Mouse (Mus musculus) retina, adult 2 months (tissue): ENCODE results near the gene Saxo1.
A peak's percentile ranks its signal among the peaks of the same experiment; 100 is the strongest.

ENCODE experiments used
- DNase-seq: peaks from one replicate; pipeline ENCODE4 v3.0.0-alpha.2; 2012; ENCODE audit warnings: low read depth, low spot score

The Saxo1 gene

DNA sequence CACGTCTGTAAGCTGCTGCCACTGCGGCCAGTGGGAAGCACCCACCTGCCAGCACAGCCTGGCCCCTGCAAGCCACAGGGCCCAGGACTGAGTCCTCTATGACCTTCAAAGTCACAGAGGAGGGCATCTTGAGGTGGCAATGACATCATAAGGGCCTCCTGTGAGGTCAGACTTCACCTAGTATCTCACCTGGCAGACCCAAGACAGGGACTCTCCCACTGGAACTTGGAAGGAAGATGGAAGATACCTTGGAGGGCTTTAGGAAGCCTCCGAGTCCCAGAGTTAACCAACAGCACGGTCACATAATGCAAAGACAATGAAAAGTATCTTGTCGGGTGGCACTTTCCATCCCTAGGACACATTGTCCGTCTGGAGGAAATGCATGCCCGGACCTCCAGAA lies at the start of gene Saxo1:
Saxo1 (minus strand) TSS at position 101 of the 400 bp plus-strand sequence.
- no peak for DNase-seq

DNA sequence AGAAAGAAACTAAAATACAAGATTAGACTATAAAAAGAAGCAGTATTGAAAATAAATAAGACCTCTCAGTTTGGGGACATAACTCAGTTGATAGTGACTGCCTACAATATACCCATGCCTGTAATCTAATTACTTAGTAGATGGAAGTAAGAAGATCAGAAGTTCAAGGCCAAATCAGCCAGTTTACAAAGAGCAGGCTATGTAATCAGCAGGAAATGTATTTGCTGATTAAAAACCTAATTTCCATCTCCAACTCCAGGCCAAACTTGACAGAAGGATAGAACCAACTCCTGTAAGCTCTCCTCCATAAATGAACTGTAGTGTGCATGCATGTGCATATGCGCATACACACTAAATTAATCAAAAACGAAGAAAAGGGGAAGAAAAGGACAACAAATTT lies 33.2 kb upstream of the Saxo1 start:
- no peak for DNase-seq

DNA sequence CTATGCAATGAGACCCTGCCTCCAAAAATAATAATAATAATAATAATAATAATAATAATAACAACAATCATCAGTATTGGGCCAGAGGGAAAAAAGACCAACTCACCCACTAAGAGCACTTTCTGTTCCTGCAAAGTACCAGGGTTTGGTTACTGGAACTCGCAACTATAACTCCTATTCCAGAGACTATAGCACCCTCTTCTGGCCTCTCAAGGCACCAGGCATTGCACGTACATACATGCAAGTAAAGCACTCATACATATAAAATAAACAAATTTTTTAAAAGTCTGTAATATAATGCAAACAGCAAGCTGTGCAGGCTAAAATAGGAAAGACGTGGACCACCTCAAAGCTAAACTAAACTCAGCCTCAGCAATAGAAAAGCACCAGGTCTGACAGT lies 30.1 kb upstream of the Saxo1 start:
- no peak for DNase-seq

DNA sequence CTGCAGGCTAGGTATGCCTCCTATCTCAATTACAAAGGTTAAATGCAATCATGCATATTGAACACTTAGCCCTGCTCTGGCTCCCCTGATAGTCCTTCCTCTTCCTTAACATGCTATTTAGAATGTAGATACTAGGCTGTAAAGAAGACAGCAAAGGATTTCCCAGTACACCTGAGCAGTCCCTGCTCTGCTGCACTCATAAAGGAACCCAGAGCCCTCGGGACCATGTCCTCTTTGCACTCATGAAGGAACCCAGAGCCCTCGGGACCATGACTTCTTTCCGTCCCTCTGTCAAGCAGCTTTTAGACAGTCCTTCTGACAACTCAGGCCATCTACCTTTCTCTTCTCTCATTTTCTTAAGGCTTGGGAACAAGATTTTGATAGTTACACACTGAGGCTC lies 22.5 kb upstream of the Saxo1 start:
- no peak for DNase-seq

DNA sequence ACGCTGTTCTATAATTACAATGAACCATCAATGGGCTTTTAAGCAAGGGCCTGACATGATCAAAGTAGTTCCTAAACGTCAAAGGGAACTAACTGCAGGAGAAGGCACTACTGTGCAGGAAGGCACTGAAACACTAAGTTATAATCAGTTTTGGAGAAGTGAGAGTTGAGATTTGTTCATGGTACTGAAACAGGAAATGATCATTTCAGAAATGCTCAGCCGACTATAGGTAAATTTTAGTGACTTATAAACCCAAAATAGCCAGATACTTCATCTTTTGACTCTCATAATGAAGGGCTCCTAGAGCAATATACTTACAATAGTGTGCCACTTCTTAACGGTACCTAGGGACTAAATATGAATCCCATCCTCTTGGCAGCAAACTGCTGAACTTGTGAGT lies 21.9 kb upstream of the Saxo1 start:
- DNase-seq = no peak

DNA sequence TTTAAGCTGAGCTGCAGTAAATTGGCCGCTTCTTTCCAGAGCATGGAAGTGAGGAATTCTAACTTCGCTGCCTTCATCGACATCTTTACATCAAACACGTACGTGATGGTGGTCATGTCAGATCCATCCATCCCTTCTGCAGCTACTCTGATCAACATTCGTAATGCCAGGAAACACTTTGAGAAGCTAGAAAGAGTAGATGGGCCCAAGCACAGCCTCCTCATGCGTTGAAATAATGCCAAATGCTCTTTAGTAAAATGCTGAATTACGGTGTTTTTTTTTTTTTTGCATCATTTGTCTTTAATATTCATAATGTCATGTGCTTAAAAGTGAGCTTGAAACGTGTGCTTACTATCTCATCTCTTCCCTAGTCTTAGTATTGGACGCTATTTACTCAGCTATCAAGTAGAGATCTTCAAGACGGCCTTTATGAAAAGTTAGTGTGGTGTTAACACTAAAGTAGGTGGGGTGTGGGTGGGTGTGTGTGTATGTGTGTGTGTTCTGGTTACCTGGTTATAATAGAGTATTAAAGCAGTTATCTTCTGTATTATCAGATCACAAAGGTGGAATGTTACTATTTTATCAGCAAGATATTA lies 18.6 kb upstream of the Saxo1 start:
- no peak for DNase-seq

DNA sequence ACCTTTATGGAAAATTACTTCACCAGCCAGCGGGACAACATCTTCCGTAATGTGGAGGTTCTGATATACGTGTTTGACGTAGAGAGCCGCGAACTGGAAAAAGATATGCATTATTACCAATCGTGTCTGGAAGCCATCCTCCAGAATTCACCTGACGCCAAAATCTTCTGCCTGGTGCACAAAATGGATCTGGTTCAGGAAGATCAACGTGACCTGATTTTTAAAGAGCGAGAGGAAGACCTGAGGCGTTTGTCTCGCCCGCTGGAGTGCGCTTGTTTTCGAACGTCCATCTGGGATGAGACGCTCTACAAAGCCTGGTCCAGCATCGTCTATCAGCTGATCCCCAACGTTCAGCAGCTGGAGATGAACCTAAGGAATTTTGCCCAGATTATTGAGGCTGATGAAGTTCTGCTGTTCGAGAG lies 18.0 kb upstream of the Saxo1 start:
- no peak for DNase-seq

DNA sequence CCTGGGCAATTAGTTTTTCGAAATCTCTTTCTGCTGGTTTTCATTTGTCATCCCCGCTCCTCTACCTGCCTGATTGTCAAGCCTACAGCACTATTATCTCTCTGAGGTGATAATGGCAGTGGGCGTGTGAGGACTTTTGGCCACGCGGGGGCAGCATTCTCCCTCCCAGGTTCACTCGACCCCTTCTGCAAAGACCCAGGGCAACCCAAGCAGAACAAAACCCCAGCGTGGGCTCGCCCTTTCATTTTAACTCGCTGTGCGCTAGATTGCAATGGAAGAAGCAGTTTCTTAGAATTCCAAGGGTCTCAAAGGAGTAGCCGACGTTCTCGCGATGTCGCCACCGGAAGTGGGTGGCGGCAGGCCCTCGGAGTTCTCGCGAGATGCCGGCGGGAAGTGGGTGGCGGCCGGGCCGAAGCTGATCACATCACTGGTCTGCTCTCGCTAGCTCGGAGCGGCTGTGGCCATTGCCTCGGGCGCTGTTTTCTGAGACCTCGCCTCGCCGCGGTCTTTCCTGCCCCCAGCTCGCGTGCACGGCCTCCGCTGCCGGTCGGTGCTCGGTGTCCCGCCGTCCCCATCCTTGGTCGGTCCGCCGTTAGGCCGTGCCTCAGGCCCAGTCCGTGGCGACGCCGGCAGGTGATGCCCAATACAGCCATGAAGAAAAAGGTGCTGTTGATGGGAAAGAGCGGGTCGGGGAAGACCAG lies 17.3 kb upstream of the Saxo1 start, which contains the start of gene Rraga:
Rraga (plus strand) TSS at position 386 of the 701 bp plus-strand sequence.
- DNase-seq = peak; percentile 88

DNA sequence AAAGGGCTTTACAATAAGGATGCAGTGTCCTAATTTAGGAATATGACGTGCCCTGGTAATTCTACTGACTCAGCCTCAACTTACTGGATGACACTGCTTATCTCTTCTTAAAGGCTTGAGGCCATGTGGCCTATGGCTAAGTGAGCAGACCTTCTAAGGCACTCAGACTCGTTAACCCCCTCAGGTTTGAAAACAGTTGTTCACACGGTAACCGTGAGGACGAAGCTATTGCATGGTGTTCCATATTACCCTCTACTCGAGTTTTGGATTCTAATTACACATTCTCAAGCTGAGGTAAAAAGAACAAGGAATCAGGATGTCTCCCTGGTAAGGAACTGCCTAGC lies 16.8 kb upstream of the Saxo1 start:
- DNase-seq = no peak

DNA sequence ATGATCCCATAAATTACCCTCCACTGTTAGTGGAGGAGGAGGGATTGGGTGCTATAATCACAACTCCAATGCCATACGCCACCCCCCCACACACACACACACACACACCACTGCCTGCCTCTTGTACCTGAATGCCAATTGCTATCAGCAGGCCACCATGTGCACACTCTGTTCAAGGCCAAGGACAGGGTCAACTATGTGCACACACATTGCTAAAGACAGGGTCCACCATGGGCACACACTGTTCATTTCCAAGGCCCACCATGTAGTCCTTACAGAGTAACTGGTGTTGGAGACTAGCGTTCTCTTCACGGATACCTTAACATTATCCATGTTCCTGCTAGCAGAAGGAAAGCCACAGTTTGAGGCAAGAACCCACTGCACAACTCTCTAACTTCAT lies 2.9 kb upstream of the Saxo1 start:
- DNase-seq = no peak

DNA sequence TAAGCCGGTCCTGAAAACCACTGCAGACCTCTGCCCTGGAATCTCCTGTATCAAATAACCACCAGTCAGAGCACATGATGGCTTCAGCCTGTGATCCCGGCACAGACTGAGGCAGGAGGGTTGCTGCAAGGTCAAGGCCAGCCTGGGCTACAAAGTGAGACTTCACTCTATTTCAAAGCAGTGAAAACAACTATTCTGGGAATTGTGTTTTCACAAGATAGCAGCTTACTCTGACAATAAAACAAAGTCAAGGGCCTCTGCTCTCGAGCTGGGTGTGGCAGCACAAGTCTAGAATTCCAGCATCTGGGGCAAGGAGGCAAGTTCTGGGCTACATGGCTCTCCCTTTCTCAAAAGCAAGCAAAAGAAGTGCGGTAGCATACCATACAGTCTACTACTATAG lies 878 bp upstream of the Saxo1 start:
- DNase-seq = no peak

DNA sequence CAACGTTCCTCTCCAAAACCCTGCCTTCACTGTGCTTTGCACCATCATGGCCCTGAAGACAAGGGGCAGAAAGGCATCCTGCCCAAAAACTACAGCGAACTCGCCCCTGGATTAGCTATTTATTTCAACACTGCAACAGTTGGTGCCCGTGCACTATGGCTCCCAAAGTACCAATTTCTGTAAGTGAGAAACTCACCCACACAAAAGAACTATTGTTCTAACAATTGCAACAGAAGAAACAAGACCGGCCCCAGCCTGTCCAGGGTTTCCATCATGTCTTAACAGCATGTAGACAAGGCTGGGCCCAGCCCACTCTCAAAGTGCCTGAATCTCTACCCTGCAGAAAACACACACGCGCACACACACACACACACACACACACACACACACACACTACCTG lies 757 bp downstream of the Saxo1 start:
- no peak for DNase-seq

DNA sequence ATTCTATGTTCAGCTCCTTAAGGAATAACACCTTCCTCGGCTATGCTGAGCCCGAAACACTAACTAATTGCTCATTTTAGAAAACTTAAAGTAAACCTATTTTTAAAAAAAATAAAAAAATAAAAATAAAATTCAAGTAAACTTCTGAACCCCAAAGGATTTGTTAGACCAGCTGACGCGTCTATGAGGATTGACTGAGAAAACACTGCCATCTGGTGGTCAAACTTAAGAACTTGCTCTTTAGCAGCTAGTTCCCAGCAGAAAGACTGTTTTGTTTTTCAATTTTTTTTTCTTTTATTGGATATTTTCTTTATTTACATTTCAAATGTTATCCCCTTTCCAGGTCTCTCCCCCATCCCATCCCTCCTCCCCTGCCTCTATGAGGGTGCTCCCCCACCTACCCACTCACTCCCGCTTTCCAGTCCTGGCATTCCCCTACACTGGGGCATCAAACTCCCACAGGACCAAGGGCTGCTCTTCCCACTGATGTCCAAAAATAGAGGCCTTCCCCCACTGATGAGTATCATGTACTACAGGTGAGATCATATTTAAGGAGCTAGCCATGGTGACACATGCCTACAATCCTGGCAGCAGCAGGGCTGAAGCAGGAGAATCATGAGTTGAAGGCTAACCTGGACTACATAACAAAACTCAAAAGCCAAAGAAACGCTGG lies 3.0 kb downstream of the Saxo1 start:
- DNase-seq = peak; percentile 44

DNA sequence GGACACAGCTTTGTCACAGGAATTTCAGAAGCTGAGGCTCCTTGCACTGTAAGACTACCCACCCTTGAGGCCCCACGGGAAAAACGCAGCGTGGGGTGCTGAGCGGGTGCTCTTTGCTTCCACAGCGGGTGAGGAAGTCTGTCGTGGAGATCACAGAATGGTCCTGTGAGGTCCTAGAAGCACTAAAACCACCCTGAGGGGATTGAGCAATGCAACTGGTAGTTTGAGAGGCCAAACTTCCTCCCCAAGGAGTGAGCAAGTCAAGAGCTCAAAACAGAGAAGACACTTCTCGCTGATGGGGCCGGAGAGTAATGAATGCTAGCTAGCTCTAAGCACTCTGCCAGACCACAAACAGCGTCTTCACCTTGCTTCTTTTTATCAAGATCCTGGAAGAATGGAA lies 9.8 kb downstream of the Saxo1 start:
- no peak for DNase-seq

DNA sequence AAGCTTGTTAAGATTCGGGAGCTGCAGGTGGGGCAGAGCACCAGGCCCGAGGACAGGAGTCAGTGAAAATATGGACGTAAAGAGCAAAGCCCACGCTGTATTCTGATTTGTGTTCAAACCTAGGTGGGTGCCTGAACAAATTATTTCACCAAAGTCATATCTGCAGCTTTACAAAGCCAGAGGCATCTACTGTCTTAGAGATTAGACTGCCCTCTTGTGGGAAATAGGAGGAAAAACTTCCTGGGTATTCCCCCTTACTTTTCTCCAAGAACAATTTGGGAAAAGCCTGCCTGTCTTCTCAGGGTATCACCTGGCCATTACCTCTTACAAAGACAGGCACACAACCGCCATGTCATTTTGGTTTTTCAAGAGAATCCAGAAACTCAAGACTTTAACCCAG lies 12.5 kb downstream of the Saxo1 start:
- no peak for DNase-seq

DNA sequence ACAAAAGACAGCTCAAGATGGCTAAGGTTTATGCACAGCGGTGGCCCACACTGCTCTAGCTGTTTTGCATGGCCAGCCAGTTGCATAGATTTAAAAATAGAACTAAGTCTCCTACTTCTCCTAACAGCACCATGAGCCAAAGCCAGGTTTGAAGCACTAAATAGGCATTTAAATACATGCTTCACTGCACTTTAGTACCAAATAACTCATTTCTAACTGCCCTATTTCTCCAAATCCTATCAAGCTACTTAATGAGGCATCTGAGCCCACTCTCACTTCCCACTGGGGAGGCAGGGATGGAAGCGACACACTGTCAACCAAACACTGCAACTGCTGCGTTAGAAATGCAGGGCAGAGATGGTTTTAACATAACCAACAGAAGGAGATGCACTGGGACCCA lies 14.1 kb downstream of the Saxo1 start:
- no peak for DNase-seq

DNA sequence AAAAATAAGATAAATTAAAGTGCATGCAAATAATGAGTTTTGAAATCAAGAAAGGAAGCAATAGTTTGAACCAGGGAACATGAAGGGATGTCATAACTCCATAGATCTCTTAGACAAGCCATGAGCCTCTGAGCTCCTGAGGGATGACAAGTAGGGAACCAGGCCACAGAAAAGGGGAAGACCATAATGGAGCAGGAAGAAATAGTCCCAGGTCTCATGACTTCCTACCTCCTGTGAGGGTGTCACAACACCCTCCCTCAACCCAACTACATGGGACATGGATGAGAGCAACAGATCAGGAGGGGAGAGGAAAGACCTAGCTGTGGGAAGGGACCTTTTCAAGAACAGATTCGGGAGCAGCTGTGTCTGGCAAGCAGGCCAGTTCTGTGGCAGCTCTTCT lies 16.6 kb downstream of the Saxo1 start:
- no peak for DNase-seq

DNA sequence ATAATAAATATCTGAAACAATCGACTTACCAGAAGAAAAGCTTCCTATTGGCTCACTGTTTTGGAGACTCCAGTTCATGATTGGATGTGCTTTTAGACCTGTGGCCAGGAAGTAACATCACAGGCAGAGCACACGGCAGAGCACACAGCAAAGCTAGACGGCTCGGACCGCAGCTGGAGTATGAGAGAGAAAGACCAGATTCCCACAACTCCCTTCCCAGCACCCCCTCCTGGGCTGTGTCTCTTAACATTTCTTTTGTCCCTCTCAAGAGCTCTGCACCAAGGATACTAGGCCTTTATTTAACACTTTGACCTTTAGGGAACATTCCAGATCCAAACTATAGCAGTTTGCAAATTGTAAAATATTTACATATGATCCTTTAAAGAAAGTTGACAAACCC lies 19.2 kb downstream of the Saxo1 start:
- DNase-seq = no peak

DNA sequence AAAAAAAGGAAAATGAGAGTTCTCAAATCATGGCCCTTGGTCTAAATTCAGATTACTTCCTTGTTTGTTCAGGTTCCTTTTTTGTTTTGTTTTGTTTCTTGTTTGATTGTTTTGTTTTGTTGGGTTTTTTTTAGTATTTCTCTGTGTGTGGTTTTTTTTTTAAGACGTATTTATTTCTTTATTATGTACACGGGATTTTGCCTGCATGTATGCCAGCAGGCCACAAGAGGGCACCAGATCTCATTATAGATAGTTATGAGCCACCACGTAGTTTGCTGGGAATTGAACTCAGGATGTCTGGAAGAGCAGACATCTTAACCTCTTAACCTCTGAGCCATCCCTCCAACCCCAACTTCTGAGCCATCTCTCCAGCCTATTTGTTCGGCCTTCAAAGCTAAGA lies 20.2 kb downstream of the Saxo1 start:
- DNase-seq = peak; percentile 29

DNA sequence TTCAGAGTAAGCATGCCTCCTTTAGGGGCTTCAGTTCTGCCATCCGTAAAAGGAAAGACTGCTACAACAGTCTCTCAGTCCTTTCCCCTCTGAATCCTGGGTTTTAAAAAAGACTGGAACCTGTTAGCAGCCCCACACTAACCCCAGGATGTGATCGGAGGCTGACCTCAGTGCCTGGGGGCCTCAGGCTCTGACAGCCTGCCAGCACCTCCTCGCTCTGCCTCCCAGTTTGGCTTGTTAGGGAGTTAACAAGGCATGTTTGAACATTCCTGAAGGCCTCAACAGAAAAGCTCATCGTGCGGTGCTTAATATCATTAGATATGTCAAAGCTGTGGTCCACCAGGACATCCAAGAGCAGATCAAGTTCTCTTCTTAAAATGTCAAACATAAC lies 24.0 kb downstream of the Saxo1 start:
- no peak for DNase-seq

DNA sequence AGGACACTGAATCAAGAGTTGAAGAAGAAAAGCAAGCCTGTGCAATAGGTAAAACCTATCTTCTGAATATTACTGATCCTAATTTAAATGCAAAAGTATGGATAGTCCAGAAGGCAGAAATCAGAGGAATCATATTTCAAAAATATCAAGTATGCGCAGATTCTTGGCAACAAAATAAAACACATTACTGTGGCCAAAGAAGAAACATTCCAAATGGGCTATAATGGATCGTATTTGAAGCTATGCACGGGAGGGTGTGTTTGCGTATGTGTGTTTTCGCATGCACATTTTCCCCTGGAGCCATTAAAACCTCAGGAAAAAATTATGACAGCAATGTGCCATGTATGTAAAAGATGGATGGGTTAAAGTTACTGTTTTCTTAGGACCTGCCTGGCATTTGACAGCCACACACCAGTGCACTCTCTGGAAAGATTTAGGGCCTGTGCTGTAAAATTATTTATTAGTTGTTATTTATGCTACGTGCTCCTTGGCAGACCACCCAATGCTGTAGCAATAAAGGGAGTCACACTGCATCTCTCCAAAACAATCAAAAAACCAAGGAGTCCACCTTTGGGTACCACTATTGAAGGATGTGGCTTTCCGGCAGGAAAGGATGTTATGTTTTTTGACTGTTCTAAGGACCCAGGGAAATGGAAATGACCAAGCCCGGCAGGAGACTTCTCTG lies 24.6 kb downstream of the Saxo1 start:
- DNase-seq = no peak

DNA sequence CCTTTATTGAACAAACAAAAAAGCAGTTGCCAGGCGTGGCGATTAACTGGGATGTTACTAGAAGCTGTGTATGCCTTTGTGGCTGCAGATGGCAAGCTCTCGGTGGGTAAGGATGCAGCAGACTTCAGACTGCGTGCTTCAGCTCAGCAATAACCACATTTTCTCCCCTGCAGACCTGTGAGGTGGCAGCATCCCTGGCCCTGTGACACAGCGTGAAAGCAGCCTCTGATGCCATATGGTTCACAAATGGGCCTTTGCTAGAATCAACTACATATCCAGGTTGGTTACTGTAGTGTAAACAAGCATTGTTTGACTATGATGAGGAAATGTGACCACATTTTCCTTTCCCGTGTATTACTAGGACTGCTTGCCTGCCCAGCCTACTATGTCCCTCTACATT lies 29.0 kb downstream of the Saxo1 start:
- DNase-seq = no peak
